Mouse (Mus musculus): ENCODE measurements at regions not wholly inside any gene's neighbourhood (a gene's known extent, or its start where the extent isn't known, plus 50 kb on each side); places are given as distances from the start of the nearest gene placed in this dataset.
A peak's percentile ranks its signal among the peaks of the same experiment; 100 is the strongest.

GRCm38 (mm10) chr2:115392082-115392762 is 189.3 kb upstream of the BC052040 start:
- H3K4me2 ChIP-seq (ENCODE audit: low read depth, low read length): no peak overlapping the region
- no peak overlapping the region for H3K27ac ChIP-seq (ENCODE audit: low read length)
- no peaks in the 10 kb centered on the region for H3K36me3 ChIP-seq (ENCODE audit: control insufficient read depth, insufficient read depth)
- H3K9ac ChIP-seq (ENCODE audit: low read depth, low read length): no peak overlapping the region
- H3K4me3 ChIP-seq (ENCODE audit: low read depth, low read length): no peak overlapping the region
- no peaks in the 10 kb centered on the region for H3K4me1 ChIP-seq (ENCODE audit: control insufficient read depth, low read depth, low read length)
- whole genome bisulfite sequencing (ENCODE audit: insufficient replicate concordance): 61% methylated on average over 8 of the region's 8 CpGs
- no peaks in the 10 kb centered on the region for H3K9me3 ChIP-seq (replicated peaks; ENCODE audit: control insufficient read depth, low read length)
- no peak for ATAC-seq (ENCODE audit: low read depth)
- H3K27me3 ChIP-seq (ENCODE audit: control insufficient read depth, insufficient read depth, low read depth, low read length): no peaks in the 10 kb centered on the region

GRCm38 (mm10) chr2:115394091-115394490 is 187.4 kb upstream of the BC052040 start:
- Histone ChIP-seq H3K27me3 (ENCODE audit: control insufficient read depth, insufficient read depth, low read depth, low read length) (no peaks in the 10 kb centered on the region), H3K9me3 (replicated peaks; ENCODE audit: control insufficient read depth, low read length) (no peaks in the 10 kb centered on the region), H3K27ac (ENCODE audit: low read length) (no peak overlapping the region), H3K4me2 (ENCODE audit: low read depth, low read length) (no peak overlapping the region), H3K36me3 (ENCODE audit: control insufficient read depth, insufficient read depth) (no peaks in the 10 kb centered on the region), H3K4me1 (ENCODE audit: control insufficient read depth, low read depth, low read length) (no peaks in the 10 kb centered on the region), H3K4me3 (ENCODE audit: low read depth, low read length) (no peak overlapping the region), H3K9ac (ENCODE audit: low read depth, low read length) (no peak overlapping the region)
- 58% methylated on average over 4 of the region's 4 CpGs for WGBS (ENCODE audit: insufficient replicate concordance)
- no peak for ATAC-seq (ENCODE audit: low read depth)

GRCm38 (mm10) chr2:115398550-115398949 is 183.0 kb upstream of the BC052040 start:
- H3K27me3 ChIP-seq (ENCODE audit: control insufficient read depth, insufficient read depth, low read depth, low read length): no peaks in the 10 kb centered on the region
- no peaks in the 10 kb centered on the region for H3K36me3 ChIP-seq (ENCODE audit: control insufficient read depth, insufficient read depth)
- H3K9me3 ChIP-seq (replicated peaks; ENCODE audit: control insufficient read depth, low read length): no peaks in the 10 kb centered on the region
- H3K4me3 ChIP-seq (ENCODE audit: low read depth, low read length): no peak overlapping the region
- no peak overlapping the region for H3K9ac ChIP-seq (ENCODE audit: low read depth, low read length)
- ATAC-seq (ENCODE audit: low read depth): no peak
- H3K4me2 ChIP-seq (ENCODE audit: low read depth, low read length): no peak overlapping the region
- no peak overlapping the region for H3K27ac ChIP-seq (ENCODE audit: low read length)
- H3K4me1 ChIP-seq (ENCODE audit: control insufficient read depth, low read depth, low read length): no peaks in the 10 kb centered on the region
- 61% methylated on average over 4 of the region's 4 CpGs for WGBS (ENCODE audit: insufficient replicate concordance)

- ATAC-seq (ENCODE audit: low read depth): no peak
- H3K4me2 ChIP-seq (ENCODE audit: low read depth, low read length): no peak overlapping the region
- no peaks in the 10 kb centered on the region for H3K27me3 ChIP-seq (ENCODE audit: control insufficient read depth, insufficient read depth, low read depth, low read length)
- H3K27ac ChIP-seq (ENCODE audit: low read length): no peak overlapping the region
- no peak overlapping the region for H3K4me3 ChIP-seq (ENCODE audit: low read depth, low read length)
- no peaks in the 10 kb centered on the region for H3K36me3 ChIP-seq (ENCODE audit: control insufficient read depth, insufficient read depth)
- no peaks in the 10 kb centered on the region for H3K9me3 ChIP-seq (replicated peaks; ENCODE audit: control insufficient read depth, low read length)
- no peak overlapping the region for H3K9ac ChIP-seq (ENCODE audit: low read depth, low read length)
- no peaks in the 10 kb centered on the region for H3K4me1 ChIP-seq (ENCODE audit: control insufficient read depth, low read depth, low read length)
- WGBS (ENCODE audit: insufficient replicate concordance): 62% methylated on average over 6 of the region's 6 CpGs
Measured at GRCm38 (mm10) chr2:115399107-115399740, 182.3 kb upstream of the BC052040 start.

- Histone ChIP-seq H3K4me3 (ENCODE audit: low read depth, low read length) (no peak overlapping the region), H3K36me3 (ENCODE audit: control insufficient read depth, insufficient read depth) (no peaks in the 10 kb centered on the region), H3K4me1 (ENCODE audit: control insufficient read depth, low read depth, low read length) (no peaks in the 10 kb centered on the region), H3K4me2 (ENCODE audit: low read depth, low read length) (no peak overlapping the region), H3K9ac (ENCODE audit: low read depth, low read length) (no peak overlapping the region), H3K9me3 (replicated peaks; ENCODE audit: control insufficient read depth, low read length) (no peaks in the 10 kb centered on the region), H3K27me3 (ENCODE audit: control insufficient read depth, insufficient read depth, low read depth, low read length) (no peaks in the 10 kb centered on the region), H3K27ac (ENCODE audit: low read length) (no peak overlapping the region)
- ATAC-seq (ENCODE audit: low read depth): no peak
- WGBS (ENCODE audit: insufficient replicate concordance): 76% methylated on average over 10 of the region's 10 CpGs
Measured at GRCm38 (mm10) chr2:115399987-115400550, 181.4 kb upstream of the BC052040 start.

- ATAC-seq (ENCODE audit: low read depth): no peak
- Histone ChIP-seq H3K9me3 (replicated peaks; ENCODE audit: control insufficient read depth, low read length) (no peaks in the 10 kb centered on the region), H3K36me3 (ENCODE audit: control insufficient read depth, insufficient read depth) (no peaks in the 10 kb centered on the region), H3K4me1 (ENCODE audit: control insufficient read depth, low read depth, low read length) (no peaks in the 10 kb centered on the region), H3K27me3 (ENCODE audit: control insufficient read depth, insufficient read depth, low read depth, low read length) (no peaks in the 10 kb centered on the region), H3K4me2 (ENCODE audit: low read depth, low read length) (no peak overlapping the region), H3K9ac (ENCODE audit: low read depth, low read length) (no peak overlapping the region), H3K27ac (ENCODE audit: low read length) (no peak overlapping the region), H3K4me3 (ENCODE audit: low read depth, low read length) (no peak overlapping the region)
- WGBS (ENCODE audit: insufficient replicate concordance): 27% methylated on average over 2 of the region's 2 CpGs
Measured at GRCm38 (mm10) chr2:115402246-115402645, 179.3 kb upstream of the BC052040 start.

DNA sequence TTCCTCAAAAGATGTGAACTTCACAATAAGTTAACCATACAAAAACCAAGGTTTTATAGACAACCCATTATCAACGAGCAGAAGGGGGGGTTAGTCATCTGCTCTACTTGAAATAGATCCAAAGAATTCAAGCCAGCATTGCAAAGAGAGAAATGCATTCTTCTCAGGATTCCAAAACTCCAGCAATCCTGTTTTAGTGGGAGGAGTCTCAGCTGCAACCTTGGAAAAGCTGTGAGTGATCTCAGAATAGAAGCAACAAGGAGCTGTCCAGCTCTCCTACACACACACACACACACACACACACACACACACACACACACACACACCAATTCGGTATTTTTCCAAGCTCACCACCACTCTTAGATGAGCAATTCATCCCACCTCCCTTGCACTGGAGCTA is 149.0 kb upstream of the BC052040 start:
- Histone ChIP-seq H3K27me3 (ENCODE audit: control insufficient read depth, insufficient read depth, low read depth, low read length) (no peaks in the 10 kb centered on the region), H3K4me3 (ENCODE audit: low read depth, low read length) (no peak overlapping the region), H3K9ac (ENCODE audit: low read depth, low read length) (no peak overlapping the region), H3K4me2 (ENCODE audit: low read depth, low read length) (no peak overlapping the region), H3K4me1 (ENCODE audit: control insufficient read depth, low read depth, low read length) (no peaks in the 10 kb centered on the region), H3K9me3 (replicated peaks; ENCODE audit: control insufficient read depth, low read length) (no peaks in the 10 kb centered on the region), H3K27ac (ENCODE audit: low read length) (no peak overlapping the region), H3K36me3 (ENCODE audit: control insufficient read depth, insufficient read depth) (no peaks in the 10 kb centered on the region)
- 25% methylated on average over 2 of the region's 2 CpGs for WGBS (ENCODE audit: insufficient replicate concordance)
- ATAC-seq (ENCODE audit: low read depth): no peak

GRCm38 (mm10) chr2:115441100-115441499 is 140.4 kb upstream of the BC052040 start:
- H3K4me2 ChIP-seq (ENCODE audit: low read depth, low read length): no peak overlapping the region
- no peak overlapping the region for H3K9ac ChIP-seq (ENCODE audit: low read depth, low read length)
- H3K4me1 ChIP-seq (ENCODE audit: control insufficient read depth, low read depth, low read length): no peaks in the 10 kb centered on the region
- H3K27me3 ChIP-seq (ENCODE audit: control insufficient read depth, insufficient read depth, low read depth, low read length): no peaks in the 10 kb centered on the region
- H3K9me3 ChIP-seq (replicated peaks; ENCODE audit: control insufficient read depth, low read length): no peaks in the 10 kb centered on the region
- H3K27ac ChIP-seq (ENCODE audit: low read length): no peak overlapping the region
- no peaks in the 10 kb centered on the region for H3K36me3 ChIP-seq (ENCODE audit: control insufficient read depth, insufficient read depth)
- no peak overlapping the region for H3K4me3 ChIP-seq (ENCODE audit: low read depth, low read length)
- ATAC-seq (ENCODE audit: low read depth): no peak
- WGBS (ENCODE audit: insufficient replicate concordance): 15% methylated on average over 1 of the region's 1 CpGs

DNA sequence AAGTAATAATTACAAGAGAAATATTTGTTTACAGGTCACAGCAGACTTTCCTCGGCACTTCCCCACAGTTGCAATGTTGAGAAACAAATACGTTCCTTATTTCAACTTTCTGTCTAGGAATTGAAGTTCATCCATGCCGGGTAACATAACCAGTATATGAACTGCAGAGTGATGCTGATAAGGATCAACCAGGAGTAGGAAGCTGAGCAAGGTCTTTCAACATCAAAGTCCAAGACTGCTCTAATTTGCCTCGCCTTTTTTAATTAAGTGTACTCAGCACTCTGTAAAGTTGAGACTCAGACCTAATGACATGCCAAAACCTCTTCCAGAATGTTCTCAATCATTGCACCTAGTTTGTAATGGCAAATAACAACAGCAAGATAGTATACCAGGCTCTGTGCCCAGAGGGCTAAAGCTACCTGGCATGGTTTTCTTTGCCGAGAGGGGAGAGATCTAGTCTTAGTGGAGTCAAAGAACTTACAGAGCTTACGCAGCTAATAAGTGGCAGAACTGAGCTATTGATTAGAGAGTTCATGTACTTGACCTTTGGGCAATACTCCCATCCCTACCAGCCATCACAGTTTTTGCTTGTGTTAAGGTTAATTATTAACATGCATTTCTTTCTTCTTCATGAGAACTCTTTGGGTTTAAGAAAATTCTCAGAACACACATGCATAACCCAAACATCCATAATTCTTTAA is 131.6 kb upstream of the BC052040 start:
- Histone ChIP-seq H3K9me3 (replicated peaks; ENCODE audit: control insufficient read depth, low read length) (no peaks in the 10 kb centered on the region), H3K36me3 (ENCODE audit: control insufficient read depth, insufficient read depth) (no peaks in the 10 kb centered on the region), H3K27me3 (ENCODE audit: control insufficient read depth, insufficient read depth, low read depth, low read length) (no peaks in the 10 kb centered on the region), H3K4me1 (ENCODE audit: control insufficient read depth, low read depth, low read length) (no peaks in the 10 kb centered on the region; the same call in 1 of the 2 replicates), H3K27ac (ENCODE audit: low read length) (peak overlapping the region; percentile 26; the same call in 1 of the 2 replicates), H3K4me3 (ENCODE audit: low read depth, low read length) (no peak overlapping the region), H3K9ac (ENCODE audit: low read depth, low read length) (no peak overlapping the region), H3K4me2 (ENCODE audit: low read depth, low read length) (peak overlapping the region; percentile 10)
- ATAC-seq (ENCODE audit: low read depth): peak; percentile 70
- WGBS (ENCODE audit: insufficient replicate concordance): 58% methylated on average over 6 of the region's 6 CpGs

Data from liver, embryonic 16.5 days (tissue).